Mouse (Mus musculus): ENCODE data around the gene Insm2. TPM values are rescaled to one million over a fixed set of nuclear protein-coding genes. Genes with fewer than 3 reads are reported as not detected.

The Insm2 gene
- polyA plus RNA-seq, 1 experiment, result 0.03 TPM

DNA sequence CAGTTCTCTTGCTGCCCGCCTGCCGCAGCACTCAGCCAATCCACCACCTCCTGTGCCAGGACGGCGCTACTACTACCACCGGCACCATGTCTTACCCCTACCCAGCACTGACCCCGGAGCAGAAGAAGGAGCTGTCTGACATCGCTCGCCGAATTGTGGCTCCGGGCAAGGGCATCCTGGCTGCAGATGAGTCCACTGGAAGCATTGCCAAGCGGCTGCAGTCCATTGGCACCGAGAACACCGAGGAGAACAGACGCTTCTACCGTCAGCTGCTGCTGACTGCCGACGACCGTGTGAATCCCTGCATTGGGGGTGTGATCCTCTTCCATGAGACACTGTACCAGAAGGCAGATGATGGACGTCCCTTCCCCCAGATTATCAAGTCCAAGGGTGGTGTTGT is 34.0 kb upstream of the Insm2 start, which contains the start of gene Aldoart2:
Gene Aldoart2 (plus strand): TSS at position 34 of the 400 bp plus-strand sequence.
- Histone ChIP-seq H3K4me3 (replicated peaks; ENCODE audit: insufficient read depth, low read depth, low read length) (no peak within 1 kb of the TSS), H3K27me3 (ENCODE audit: control insufficient read depth, insufficient read depth, low read length) (no peaks in the 10 kb centered on the region; the same call in 1 of the 2 replicates), H3K4me1 (ENCODE audit: control insufficient read depth, insufficient read depth, low read length) (no peaks in the 10 kb centered on the region), H3K27ac (ENCODE audit: insufficient read depth, low read length) (no peak within 1 kb of the TSS)
- no peak for TF ChIP-seq POLR2A (IDR thresholded peaks at IDR 0.05; ENCODE audit: borderline replicate concordance, insufficient read depth, low read length)
- no peak for TF ChIP-seq CTCF (IDR thresholded peaks at IDR 0.05; ENCODE audit: borderline replicate concordance, insufficient read depth, low read depth, low read length)
- WGBS, result 39% methylated on average over 19 of the region's 19 CpGs
- DNase-seq, result no peak

DNA sequence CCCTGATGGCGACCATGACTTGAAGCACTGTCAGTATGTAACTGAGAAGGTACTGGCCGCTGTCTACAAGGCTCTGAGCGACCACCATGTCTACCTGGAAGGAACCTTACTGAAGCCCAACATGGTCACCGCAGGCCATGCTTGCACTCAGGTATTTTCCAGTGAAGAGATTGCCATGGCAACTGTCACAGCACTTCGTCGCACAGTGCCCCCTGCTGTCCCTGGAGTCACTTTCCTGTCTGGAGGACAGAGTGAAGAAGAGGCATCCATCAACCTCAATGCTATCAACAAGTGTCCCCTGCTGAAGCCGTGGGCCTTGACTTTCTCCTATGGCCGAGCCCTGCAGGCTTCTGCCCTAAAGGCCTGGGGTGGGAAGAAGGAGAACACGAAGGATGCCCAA is 33.4 kb upstream of the Insm2 start:
- Histone ChIP-seq H3K27ac (ENCODE audit: insufficient read depth, low read length) (no peak overlapping the region), H3K4me3 (replicated peaks; ENCODE audit: insufficient read depth, low read depth, low read length) (no peak overlapping the region), H3K27me3 (ENCODE audit: control insufficient read depth, insufficient read depth, low read length) (no peaks in the 10 kb centered on the region; the same call in 1 of the 2 replicates), H3K4me1 (ENCODE audit: control insufficient read depth, insufficient read depth, low read length) (no peaks in the 10 kb centered on the region)
- TF ChIP-seq CTCF (IDR thresholded peaks at IDR 0.05; ENCODE audit: borderline replicate concordance, insufficient read depth, low read depth, low read length), result no peak
- no peak for TF ChIP-seq POLR2A (IDR thresholded peaks at IDR 0.05; ENCODE audit: borderline replicate concordance, insufficient read depth, low read length)
- 62% methylated on average over 9 of the region's 9 CpGs for WGBS
- no peak for DNase-seq

GRCm38 (mm10) chr12:55566837-55567236 is 32.4 kb upstream of the Insm2 start:
- no peaks in the 10 kb centered on the region for H3K4me1 ChIP-seq (ENCODE audit: control insufficient read depth, insufficient read depth, low read length)
- DNase-seq, result no peak
- no peak overlapping the region for H3K27ac ChIP-seq (ENCODE audit: insufficient read depth, low read length)
- H3K27me3 ChIP-seq (ENCODE audit: control insufficient read depth, insufficient read depth, low read length), result no peaks in the 10 kb centered on the region
- 88% methylated on average over 5 of the region's 5 CpGs for WGBS
- no peak for TF ChIP-seq CTCF (IDR thresholded peaks at IDR 0.05; ENCODE audit: borderline replicate concordance, insufficient read depth, low read depth, low read length)
- TF ChIP-seq POLR2A (IDR thresholded peaks at IDR 0.05; ENCODE audit: borderline replicate concordance, insufficient read depth, low read length), result no peak
- H3K4me3 ChIP-seq (replicated peaks; ENCODE audit: insufficient read depth, low read depth, low read length), result no peak overlapping the region

DNA sequence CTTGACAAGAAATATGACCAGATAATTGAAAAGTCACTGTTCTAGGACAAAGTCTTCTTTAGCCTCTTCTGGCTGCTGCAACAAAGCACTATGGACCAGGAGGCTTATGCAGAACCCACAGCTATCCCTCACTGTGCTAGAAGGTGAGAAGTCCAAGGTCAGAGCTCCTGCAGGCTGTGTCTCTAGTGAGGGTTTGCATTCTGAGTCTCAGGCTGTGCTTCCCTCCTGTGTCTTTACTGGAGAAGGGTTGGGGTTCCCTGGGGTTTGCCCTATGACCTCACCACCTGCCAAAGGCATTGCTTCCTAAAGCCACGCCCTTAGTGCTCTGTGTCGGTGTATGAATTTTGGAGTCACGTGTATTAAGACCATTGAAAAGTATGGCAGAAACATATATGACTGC is 30.8 kb upstream of the Insm2 start:
- Histone ChIP-seq H3K27me3 (ENCODE audit: control insufficient read depth, insufficient read depth, low read length) (no peaks in the 10 kb centered on the region), H3K27ac (ENCODE audit: insufficient read depth, low read length) (no peak overlapping the region), H3K4me3 (replicated peaks; ENCODE audit: insufficient read depth, low read depth, low read length) (no peak overlapping the region), H3K4me1 (ENCODE audit: control insufficient read depth, insufficient read depth, low read length) (no peaks in the 10 kb centered on the region)
- TF ChIP-seq POLR2A (IDR thresholded peaks at IDR 0.05; ENCODE audit: borderline replicate concordance, insufficient read depth, low read length) (no peak), CTCF (IDR thresholded peaks at IDR 0.05; ENCODE audit: borderline replicate concordance, insufficient read depth, low read depth, low read length) (no peak)
- no peak for DNase-seq
- WGBS, result 75% methylated on average over 3 of the region's 3 CpGs

DNA sequence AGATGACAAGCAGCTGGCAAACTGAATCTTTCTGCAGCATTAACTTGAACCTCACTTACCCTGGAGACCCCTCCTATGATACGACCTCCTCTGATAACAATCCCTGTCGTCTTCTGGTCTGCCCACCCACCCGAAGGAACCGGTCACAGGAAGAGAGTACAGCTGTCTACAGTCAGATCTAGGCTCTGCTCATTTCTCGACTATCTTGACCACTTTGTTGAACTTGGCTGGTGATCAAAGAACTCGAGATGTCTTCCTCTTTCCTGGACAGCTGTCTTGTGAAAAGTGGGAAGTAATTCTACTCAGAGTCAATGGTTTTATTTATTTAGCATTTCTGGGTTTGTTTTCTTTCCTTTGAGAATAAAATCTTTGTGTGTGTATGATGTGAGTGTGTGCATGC is 29.6 kb upstream of the Insm2 start:
- no peak for DNase-seq
- Histone ChIP-seq H3K4me3 (replicated peaks; ENCODE audit: insufficient read depth, low read depth, low read length) (no peak overlapping the region), H3K4me1 (ENCODE audit: control insufficient read depth, insufficient read depth, low read length) (no peaks in the 10 kb centered on the region), H3K27ac (ENCODE audit: insufficient read depth, low read length) (no peak overlapping the region), H3K27me3 (ENCODE audit: control insufficient read depth, insufficient read depth, low read length) (no peaks in the 10 kb centered on the region)
- TF ChIP-seq CTCF (IDR thresholded peaks at IDR 0.05; ENCODE audit: borderline replicate concordance, insufficient read depth, low read depth, low read length), result no peak
- TF ChIP-seq POLR2A (IDR thresholded peaks at IDR 0.05; ENCODE audit: borderline replicate concordance, insufficient read depth, low read length), result no peak
- 41% methylated on average over 6 of the region's 6 CpGs for WGBS

DNA sequence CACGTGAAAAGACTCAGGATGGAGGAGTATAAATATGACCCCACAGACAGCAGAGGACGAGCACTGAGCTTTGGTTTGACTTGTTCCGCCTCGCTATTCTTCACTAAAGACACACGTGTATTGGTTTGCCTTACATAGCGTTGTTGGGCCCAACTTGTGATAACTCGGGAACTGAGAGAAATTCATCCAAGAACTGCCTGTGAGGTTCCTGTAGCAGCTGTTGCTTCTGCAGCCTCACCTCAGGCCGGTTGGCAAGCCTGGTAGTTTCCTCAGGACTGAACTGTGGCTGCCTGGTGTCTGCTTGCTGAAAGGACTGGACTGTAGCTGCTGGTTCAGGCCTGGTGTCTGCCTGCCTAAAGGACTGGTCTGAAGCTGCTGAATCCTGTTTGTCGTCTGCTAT is 28.6 kb upstream of the Insm2 start:
- DNase-seq, result no peak
- TF ChIP-seq POLR2A (IDR thresholded peaks at IDR 0.05; ENCODE audit: borderline replicate concordance, insufficient read depth, low read length), result no peak
- no peak for TF ChIP-seq CTCF (IDR thresholded peaks at IDR 0.05; ENCODE audit: borderline replicate concordance, insufficient read depth, low read depth, low read length)
- H3K4me1 ChIP-seq (ENCODE audit: control insufficient read depth, insufficient read depth, low read length), result no peaks in the 10 kb centered on the region
- H3K4me3 ChIP-seq (replicated peaks; ENCODE audit: insufficient read depth, low read depth, low read length), result no peak overlapping the region
- WGBS, result 81% methylated on average over 9 of the region's 9 CpGs
- no peak overlapping the region for H3K27ac ChIP-seq (ENCODE audit: insufficient read depth, low read length)
- H3K27me3 ChIP-seq (ENCODE audit: control insufficient read depth, insufficient read depth, low read length), result no peaks in the 10 kb centered on the region

DNA sequence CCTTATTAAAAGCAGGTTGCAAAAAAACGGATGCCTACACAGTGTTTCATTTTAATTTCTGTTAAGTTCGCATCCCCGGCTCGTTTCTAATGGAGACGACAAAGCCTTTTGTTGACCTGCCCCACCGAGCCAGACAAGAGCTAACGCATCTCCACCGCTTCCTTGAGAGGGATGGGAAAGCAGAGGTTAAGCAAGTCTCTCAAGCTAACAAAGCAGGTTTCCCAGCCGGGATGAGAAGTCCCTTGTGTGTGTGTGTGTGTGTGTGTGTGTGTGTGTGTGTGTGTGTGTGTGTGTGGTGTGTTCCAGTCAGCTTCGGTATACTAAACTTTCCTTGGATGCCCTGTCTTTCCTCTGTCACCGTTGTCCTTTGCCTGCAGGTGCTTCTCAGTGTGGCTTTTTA is 28.0 kb upstream of the Insm2 start:
- Histone ChIP-seq H3K4me1 (ENCODE audit: control insufficient read depth, insufficient read depth, low read length) (no peaks in the 10 kb centered on the region), H3K4me3 (replicated peaks; ENCODE audit: insufficient read depth, low read depth, low read length) (no peak overlapping the region), H3K27ac (ENCODE audit: insufficient read depth, low read length) (no peak overlapping the region), H3K27me3 (ENCODE audit: control insufficient read depth, insufficient read depth, low read length) (no peaks in the 10 kb centered on the region)
- DNase-seq, result no peak
- TF ChIP-seq POLR2A (IDR thresholded peaks at IDR 0.05; ENCODE audit: borderline replicate concordance, insufficient read depth, low read length) (no peak), CTCF (IDR thresholded peaks at IDR 0.05; ENCODE audit: borderline replicate concordance, insufficient read depth, low read depth, low read length) (no peak)
- WGBS, result 63% methylated on average over 11 of the region's 11 CpGs

DNA sequence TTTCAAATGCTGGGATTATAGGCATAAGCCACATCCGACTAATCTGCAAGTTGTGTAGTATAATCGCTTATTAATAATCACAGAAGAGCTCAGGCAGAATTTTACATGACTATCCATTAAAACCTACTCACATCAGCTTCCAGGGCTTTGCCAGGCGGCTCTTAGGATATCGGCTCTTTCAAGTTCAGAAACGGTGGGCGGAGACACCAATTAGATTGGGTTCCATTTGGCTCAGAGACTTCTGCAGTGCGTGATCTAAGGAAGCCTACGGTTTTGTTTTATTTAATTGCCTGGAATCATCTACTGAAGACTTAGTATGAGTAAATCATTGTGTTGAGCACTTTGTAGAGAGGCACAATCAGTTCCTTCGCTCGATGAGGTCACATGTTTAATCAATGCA is 27.6 kb upstream of the Insm2 start:
- Histone ChIP-seq H3K4me3 (replicated peaks; ENCODE audit: insufficient read depth, low read depth, low read length) (no peak overlapping the region), H3K27ac (ENCODE audit: insufficient read depth, low read length) (no peak overlapping the region), H3K27me3 (ENCODE audit: control insufficient read depth, insufficient read depth, low read length) (no peaks in the 10 kb centered on the region), H3K4me1 (ENCODE audit: control insufficient read depth, insufficient read depth, low read length) (no peaks in the 10 kb centered on the region)
- 84% methylated on average over 10 of the region's 10 CpGs for WGBS
- DNase-seq, result no peak
- TF ChIP-seq CTCF (IDR thresholded peaks at IDR 0.05; ENCODE audit: borderline replicate concordance, insufficient read depth, low read depth, low read length), result no peak
- TF ChIP-seq POLR2A (IDR thresholded peaks at IDR 0.05; ENCODE audit: borderline replicate concordance, insufficient read depth, low read length), result no peak
